Mouse (Mus musculus): ENCODE results near the gene Krtcap2. TPM values are rescaled to one million over a fixed set of nuclear protein-coding genes. Genes with fewer than 3 reads are reported as not detected.
"Not testable (repeated sequence)": the region's sequence is repeated elsewhere in the genome, so short reads cannot be mapped to it uniquely, and the experiment has no call there.

Krtcap2 gene
- polyA plus RNA-seq, 1 experiment from 2014 or later, result 155 TPM

DNA sequence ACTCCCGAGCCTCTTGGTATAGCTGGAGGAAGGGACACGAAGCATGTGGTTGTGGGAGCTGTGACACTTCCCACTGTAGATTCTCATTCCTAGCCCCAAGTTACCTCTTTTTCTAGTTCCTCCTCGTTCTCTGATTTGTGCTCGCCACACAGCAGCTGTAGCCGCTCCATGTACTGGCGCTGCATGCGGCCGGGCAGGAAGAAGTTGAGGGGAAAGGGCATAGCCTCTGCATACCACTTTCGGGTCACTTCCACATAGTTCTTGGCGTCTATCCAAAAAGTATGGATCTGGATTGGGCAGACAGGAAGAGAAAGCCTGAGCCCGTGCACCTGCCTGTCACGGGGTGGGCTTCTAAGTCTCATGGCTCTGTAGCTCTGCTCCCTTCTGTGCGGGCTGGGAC lies 35.6 kb upstream of the Krtcap2 start:
- Histone ChIP-seq H3K4me1 (replicated peaks) (peaks cover 34% of the 10 kb centered on the region), H3K9me3 (replicated peaks) (no peaks in the 10 kb centered on the region), H3K27me3 (peaks cover 2% of the 10 kb centered on the region), H3K36me3 (peaks cover 58% of the 10 kb centered on the region), H3K4me2 (no peak overlapping the region), H3K27ac (no peak overlapping the region), H3K4me3 (replicated peaks) (no peak overlapping the region), H3K9ac (no peak overlapping the region)
- ATAC-seq (ENCODE audit: low read depth) (no peak), DNase-seq (no peak)
- WGBS (ENCODE audit: insufficient replicate concordance), result 72% methylated on average over 13 of the region's 13 CpGs

DNA sequence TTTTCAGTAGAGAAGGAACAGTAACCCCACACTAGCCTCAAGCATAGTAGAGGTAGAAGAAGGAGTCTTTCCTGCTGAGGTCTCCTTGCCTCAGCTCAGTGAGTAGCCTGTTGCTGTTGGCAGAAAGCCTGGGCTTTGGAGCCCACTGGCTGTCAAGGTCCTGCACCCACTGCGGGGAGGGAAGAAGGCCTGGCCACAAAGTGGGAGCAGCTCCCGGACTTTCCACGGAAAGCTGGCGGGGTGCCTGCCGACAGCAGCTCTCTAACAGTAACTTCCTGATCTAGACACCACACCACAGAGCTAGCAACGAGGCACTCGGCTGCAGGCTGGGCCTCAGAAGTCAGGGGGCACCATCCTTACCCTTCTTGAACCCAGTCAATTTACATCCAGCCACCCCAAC lies 35.0 kb upstream of the Krtcap2 start:
- ATAC-seq (ENCODE audit: low read depth) (no peak), DNase-seq (no peak)
- peaks cover 8% of the 10 kb centered on the region for H3K27me3 ChIP-seq
- no peak overlapping the region for H3K9ac ChIP-seq
- peaks cover 40% of the 10 kb centered on the region for H3K4me1 ChIP-seq (replicated peaks)
- no peak overlapping the region for H3K4me2 ChIP-seq
- peak overlapping the region; percentile 26; the same call in 1 of the 2 replicates for H3K27ac ChIP-seq
- no peaks in the 10 kb centered on the region for H3K9me3 ChIP-seq (replicated peaks)
- peaks cover 54% of the 10 kb centered on the region for H3K36me3 ChIP-seq
- WGBS (ENCODE audit: insufficient replicate concordance), result 69% methylated on average over 7 of the region's 7 CpGs
- H3K4me3 ChIP-seq (replicated peaks), result no peak overlapping the region

DNA sequence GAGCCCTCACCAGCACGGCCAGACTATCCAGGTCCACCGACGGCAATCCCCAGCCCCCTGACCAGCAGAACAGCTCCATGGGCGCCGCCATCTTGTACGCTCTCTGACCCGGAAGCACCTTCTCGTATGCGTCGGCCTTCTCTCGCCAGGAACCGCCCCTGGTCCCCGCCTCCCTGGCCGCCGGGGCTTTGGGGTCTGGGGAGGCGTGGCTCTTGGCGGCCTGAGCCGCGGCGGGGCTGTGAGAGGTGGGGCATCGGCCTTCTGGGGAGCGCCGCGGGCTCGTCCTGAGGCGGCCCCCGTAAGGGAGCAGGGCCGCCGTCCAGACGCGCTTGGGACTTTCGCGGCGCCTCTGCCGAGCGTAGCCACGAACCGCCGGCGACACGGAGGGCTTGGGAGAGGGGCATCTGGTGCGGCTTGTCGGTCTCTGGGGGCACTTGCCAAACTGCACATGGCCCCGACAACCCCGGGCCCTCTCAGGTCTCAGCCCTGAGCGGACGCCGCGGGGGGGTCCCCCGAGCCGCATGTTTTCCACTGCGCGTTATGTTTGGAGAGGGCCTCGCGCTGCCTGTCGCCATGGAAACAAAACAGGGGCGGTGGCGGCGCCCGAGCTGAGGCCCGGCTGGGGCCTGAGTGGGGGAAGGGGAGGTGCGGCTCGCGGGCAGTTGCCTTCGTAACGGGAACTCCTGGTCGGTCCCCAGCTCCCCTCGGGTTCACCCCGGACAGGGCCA lies 31.8 kb upstream of the Krtcap2 start:
- Histone ChIP-seq H3K4me3 (replicated peaks) (peak overlapping the region; percentile 83), H3K27ac (peak overlapping the region; percentile 71), H3K4me1 (replicated peaks) (peaks cover 42% of the 10 kb centered on the region), H3K27me3 (peaks cover 15% of the 10 kb centered on the region), H3K36me3 (peaks cover 21% of the 10 kb centered on the region), H3K9me3 (replicated peaks) (no peaks in the 10 kb centered on the region), H3K4me2 (peak overlapping the region; percentile 88), H3K9ac (peak overlapping the region; percentile 80)
- DNase-seq (peak; percentile 87), ATAC-seq (ENCODE audit: low read depth) (peak; percentile 89)
- WGBS (ENCODE audit: insufficient replicate concordance), result under 1% methylated on average over 65 of the region's 69 CpGs

- no peak for DNase-seq
Observed at GRCm38 (mm10) chr3:89214681-89215411, 30.9 kb upstream of the Krtcap2 start, which contains the start of gene Thbs3. Thbs3 (plus strand) TSS chr3:89215180.

DNA sequence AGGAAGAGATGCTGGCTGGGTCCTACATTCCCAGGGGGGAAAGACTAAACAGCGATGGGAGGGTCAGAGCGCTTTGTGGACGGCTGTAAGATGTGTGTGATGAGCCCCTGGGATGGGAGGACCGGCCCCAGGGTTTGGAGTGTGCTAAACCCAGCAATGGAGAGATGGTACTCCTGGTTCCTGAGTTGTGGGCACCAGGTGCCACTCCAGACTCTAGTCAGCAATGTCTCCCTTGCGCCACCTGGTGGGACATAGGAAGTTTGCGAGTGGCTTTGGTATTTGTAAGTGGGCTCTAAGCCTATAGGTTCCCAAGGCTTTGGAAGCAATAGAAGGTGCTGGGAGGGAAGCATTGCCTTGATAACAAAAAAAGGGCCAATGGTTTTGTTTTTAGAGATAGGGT lies 29.9 kb upstream of the Krtcap2 start:
- peaks cover 2% of the 10 kb centered on the region; the same call in 1 of the 2 replicates for H3K36me3 ChIP-seq

More at GRCm38 (mm10) chr3:89214681-89215411, 30.9 kb upstream of the Krtcap2 start, which contains the start of gene Thbs3:
- H3K4me3 ChIP-seq (replicated peaks), result peak within 1 kb of the TSS; percentile 83
- WGBS (ENCODE audit: insufficient replicate concordance), result 2% methylated on average over 18 of the region's 19 CpGs
- peak within 1 kb of the TSS; percentile 80 for H3K9ac ChIP-seq
- peak within 1 kb of the TSS; percentile 88 for H3K4me2 ChIP-seq
- peaks cover 23% of the 10 kb centered on the region for H3K27me3 ChIP-seq
- ATAC-seq (ENCODE audit: low read depth), result no peak
- H3K36me3 ChIP-seq, result peaks cover 13% of the 10 kb centered on the region
- peaks cover 42% of the 10 kb centered on the region for H3K4me1 ChIP-seq (replicated peaks)
- H3K27ac ChIP-seq, result peak within 1 kb of the TSS; percentile 71
- H3K9me3 ChIP-seq (replicated peaks), result no peaks in the 10 kb centered on the region

GRCm38 (mm10) chr3:89216407-89216806 lies 29.4 kb upstream of the Krtcap2 start:
- WGBS (ENCODE audit: insufficient replicate concordance), result 58% methylated on average over 7 of the region's 7 CpGs
- H3K36me3 ChIP-seq; DNase-seq; H3K9ac ChIP-seq; ATAC-seq (ENCODE audit: low read depth); H3K9me3 ChIP-seq (replicated peaks); H3K27ac ChIP-seq; H3K4me3 ChIP-seq (replicated peaks); H3K4me2 ChIP-seq: not testable (repeated sequence)
- H3K27me3 ChIP-seq, result peaks cover 33% of the 10 kb centered on the region
- peaks cover 39% of the 10 kb centered on the region for H3K4me1 ChIP-seq (replicated peaks)

More for the DNA sequence above, 29.9 kb upstream of the Krtcap2 start:
- H3K9me3 ChIP-seq (replicated peaks), result no peaks in the 10 kb centered on the region
- peak; percentile 24 for ATAC-seq (ENCODE audit: low read depth)
- peaks cover 28% of the 10 kb centered on the region for H3K27me3 ChIP-seq
- peak overlapping the region; percentile 88 for H3K4me2 ChIP-seq
- peak overlapping the region; percentile 83 for H3K4me3 ChIP-seq (replicated peaks)
- no peak overlapping the region for H3K9ac ChIP-seq
- WGBS (ENCODE audit: insufficient replicate concordance), result 1% methylated on average over 6 of the region's 6 CpGs
- H3K4me1 ChIP-seq (replicated peaks), result peaks cover 39% of the 10 kb centered on the region
- H3K27ac ChIP-seq, result no peak overlapping the region
- peak; percentile 68 for DNase-seq

- Histone ChIP-seq H3K9me3 (replicated peaks) (no peaks in the 10 kb centered on the region), H3K27ac (no peak overlapping the region), H3K4me2 (no peak overlapping the region), H3K9ac (no peak overlapping the region), H3K36me3 (no peaks in the 10 kb centered on the region), H3K27me3 (peaks cover 41% of the 10 kb centered on the region), H3K4me3 (replicated peaks) (no peak overlapping the region), H3K4me1 (replicated peaks) (peaks cover 20% of the 10 kb centered on the region)
- 67% methylated on average over 1 of the region's 1 CpGs for WGBS (ENCODE audit: insufficient replicate concordance)
- no peak for ATAC-seq (ENCODE audit: low read depth)
- DNase-seq, result no peak
Observed at GRCm38 (mm10) chr3:89218271-89218670, 27.5 kb upstream of the Krtcap2 start.

DNA sequence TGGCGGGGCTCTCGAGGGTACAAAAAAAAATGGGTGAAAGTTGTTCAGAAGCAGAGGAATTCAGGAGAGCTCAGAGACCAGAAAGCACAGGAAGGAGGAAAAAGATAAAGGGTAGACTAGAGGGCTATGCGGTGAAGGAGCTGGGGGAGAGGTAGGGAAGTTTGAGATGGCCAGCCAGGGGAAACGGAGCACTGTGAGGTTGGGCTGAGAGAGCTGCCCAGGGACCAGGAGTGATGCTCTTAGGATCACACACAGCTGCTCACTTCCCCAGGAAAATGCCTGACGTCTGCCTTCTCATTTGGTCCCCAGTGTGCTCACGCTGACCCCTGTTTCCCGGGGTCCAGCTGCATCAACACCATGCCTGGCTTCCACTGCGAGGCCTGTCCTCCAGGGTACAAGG lies 26.2 kb upstream of the Krtcap2 start:
- Histone ChIP-seq H3K27me3 (peaks cover 53% of the 10 kb centered on the region), H3K9ac (no peak overlapping the region), H3K36me3 (no peaks in the 10 kb centered on the region), H3K4me1 (replicated peaks) (peaks cover 14% of the 10 kb centered on the region), H3K4me3 (replicated peaks) (no peak overlapping the region), H3K9me3 (replicated peaks) (no peaks in the 10 kb centered on the region), H3K27ac (no peak overlapping the region), H3K4me2 (no peak overlapping the region)
- no peak for DNase-seq
- 29% methylated on average over 8 of the region's 8 CpGs for WGBS (ENCODE audit: insufficient replicate concordance)
- no peak for ATAC-seq (ENCODE audit: low read depth)

- ATAC-seq (ENCODE audit: low read depth), result no peak
- DNase-seq, result no peak
- Histone ChIP-seq H3K4me2 (no peak overlapping the region), H3K9ac (no peak overlapping the region), H3K27me3 (peaks cover 61% of the 10 kb centered on the region), H3K27ac (no peak overlapping the region), H3K36me3 (no peaks in the 10 kb centered on the region), H3K4me1 (replicated peaks) (no peaks in the 10 kb centered on the region), H3K9me3 (replicated peaks) (no peaks in the 10 kb centered on the region), H3K4me3 (replicated peaks) (no peak overlapping the region)
- 69% methylated on average over 5 of the region's 5 CpGs for WGBS (ENCODE audit: insufficient replicate concordance)
Observed at GRCm38 (mm10) chr3:89221167-89221566, 24.6 kb upstream of the Krtcap2 start.

- no peak overlapping the region for H3K4me3 ChIP-seq (replicated peaks)
- H3K36me3 ChIP-seq, result no peaks in the 10 kb centered on the region
- ATAC-seq (ENCODE audit: low read depth) (no peak), DNase-seq (no peak)
- no peak overlapping the region for H3K9ac ChIP-seq
- peaks cover 81% of the 10 kb centered on the region for H3K27me3 ChIP-seq
- no peak overlapping the region for H3K27ac ChIP-seq
- H3K9me3 ChIP-seq (replicated peaks), result no peaks in the 10 kb centered on the region
- 65% methylated on average over 11 of the region's 11 CpGs for WGBS (ENCODE audit: insufficient replicate concordance)
- H3K4me1 ChIP-seq (replicated peaks), result peaks cover 27% of the 10 kb centered on the region
- H3K4me2 ChIP-seq, result no peak overlapping the region
Observed at GRCm38 (mm10) chr3:89224796-89225195, 21.0 kb upstream of the Krtcap2 start.

GRCm38 (mm10) chr3:89225321-89225815 lies 20.4 kb upstream of the Krtcap2 start:
- Histone ChIP-seq H3K4me3 (replicated peaks) (no peak overlapping the region), H3K4me1 (replicated peaks) (peaks cover 27% of the 10 kb centered on the region), H3K9me3 (replicated peaks) (no peaks in the 10 kb centered on the region), H3K9ac (no peak overlapping the region), H3K4me2 (no peak overlapping the region), H3K27me3 (peaks cover 82% of the 10 kb centered on the region), H3K36me3 (no peaks in the 10 kb centered on the region), H3K27ac (no peak overlapping the region)
- ATAC-seq (ENCODE audit: low read depth), result no peak
- no peak for DNase-seq
- WGBS (ENCODE audit: insufficient replicate concordance), result 56% methylated on average over 12 of the region's 12 CpGs
